Mouse (Mus musculus) brain, adult 2 months (tissue): ENCODE data around the gene Fbxl8.
A peak's percentile ranks its signal among the peaks of the same experiment; 100 is the strongest.

Source experiments
- DNase-seq: peaks from one replicate; pipeline ENCODE4 v3.0.0; 2011; ENCODE audit warnings: low read depth, low spot score

Fbxl8 gene

GRCm38 (mm10) chr8:105303874-105304273 lies 39.4 kb downstream of the Fbxl8 start:
- peak; percentile 22 for DNase-seq

GRCm38 (mm10) chr8:105304325-105305210 lies 40.1 kb downstream of the Fbxl8 start:
- peak; percentile 58 for DNase-seq

- peak; percentile 76 for DNase-seq
Measured at GRCm38 (mm10) chr8:105305211-105306145, 41.0 kb downstream of the Fbxl8 start, which contains the start of gene Elmo3. TSS of gene Elmo3 (plus strand) at chr8:105305601.

GRCm38 (mm10) chr8:105306146-105306691 lies 41.8 kb downstream of the Fbxl8 start:
- peak; percentile 64 for DNase-seq

GRCm38 (mm10) chr8:105307670-105308069 lies 43.2 kb downstream of the Fbxl8 start:
- DNase-seq = no peak

- no peak for DNase-seq
Measured at GRCm38 (mm10) chr8:105308428-105308827, 44.0 kb downstream of the Fbxl8 start.

- DNase-seq = peak; percentile 97
Measured at GRCm38 (mm10) chr8:105309142-105309847, 44.8 kb downstream of the Fbxl8 start.

- no peak for DNase-seq
Measured at GRCm38 (mm10) chr8:105310118-105310517, 45.7 kb downstream of the Fbxl8 start.

GRCm38 (mm10) chr8:105311718-105312117 lies 47.3 kb downstream of the Fbxl8 start:
- DNase-seq = no peak

GRCm38 (mm10) chr8:105312891-105313481 lies 48.5 kb downstream of the Fbxl8 start:
- no peak for DNase-seq

- DNase-seq = no peak
Measured at GRCm38 (mm10) chr8:105313622-105314402, 49.4 kb downstream of the Fbxl8 start.

- DNase-seq = no peak
Measured at GRCm38 (mm10) chr8:105315073-105315769, 50.8 kb downstream of the Fbxl8 start.

GRCm38 (mm10) chr8:105317941-105318340 lies 53.5 kb downstream of the Fbxl8 start:
- no peak for DNase-seq

GRCm38 (mm10) chr8:105318662-105319190 lies 54.3 kb downstream of the Fbxl8 start:
- peak; percentile 51 for DNase-seq
